Mouse (Mus musculus) neural tube, embryonic 14.5 days (tissue): ENCODE measurements around the gene Por. TPM values are rescaled to one million over a fixed set of nuclear protein-coding genes. Genes with fewer than 3 reads are reported as not detected.

ENCODE experiments used
- ATAC-seq: fragments of 200-750 bp; cut with Nextera tagmentation; 2 replicates; pipeline ENCODE4 v1.8.0; 2017; ENCODE audit warnings: low read depth, mild to moderate bottlenecking, moderate TSS enrichment, moderate library complexity
- H3K27ac ChIP-seq: fragments of 300-500 bp; sonication (generic); 2 replicates; pipeline ENCODE4 v1.5.1; 2014; ENCODE audit warnings: low read depth, mild to moderate bottlenecking, control low read depth, low read length, moderate library complexity, mixed read lengths
- H3K27me3 ChIP-seq: fragments of 300-500 bp; sonication (generic); 2 replicates; pipeline ENCODE4 v1.6.1; 2014; ENCODE audit warnings: low read length; ENCODE audit not compliant: control insufficient read depth, insufficient read depth
- H3K36me3 ChIP-seq: fragments of 300-500 bp; sonication (generic); 2 replicates; pipeline ENCODE4 v1.6.1; 2014; ENCODE audit warnings: low read length, mixed read lengths; ENCODE audit not compliant: control insufficient read depth, insufficient read depth
- H3K4me1 ChIP-seq: fragments of 300-500 bp; sonication (generic); 2 replicates; pipeline ENCODE4 v1.6.1; 2014; ENCODE audit warnings: low read length; ENCODE audit not compliant: control insufficient read depth, insufficient read depth
- H3K4me2 ChIP-seq: fragments of 300-500 bp; sonication (generic); 2 replicates; pipeline ENCODE4 v1.6.1; 2014; ENCODE audit warnings: mild to moderate bottlenecking, low read depth, low read length, control low read depth
- H3K4me3 ChIP-seq: fragments of 300-500 bp; sonication (generic); 2 replicates; pipeline ENCODE4 v1.5.1; 2014; ENCODE audit warnings: low read depth, low read length, control low read depth, mixed read lengths
- H3K9ac ChIP-seq: fragments of 300-500 bp; sonication (generic); replicated peaks from 2 replicates; pipeline ENCODE4 v1.6.1; 2014; ENCODE audit warnings: low read depth, mild to moderate bottlenecking, control low read depth, low read length, mixed read lengths
- H3K9me3 ChIP-seq: fragments of 300-500 bp; sonication (generic); 2 replicates; pipeline ENCODE4 v1.6.1; 2016; ENCODE audit warnings: low read length; ENCODE audit not compliant: control insufficient read depth
- WGBS: fragments of 180-500 bp; shearing (Covaris S2); extraction: QIAGEN DNeasy Blood & Tissue Kit; methylation state at CpG from one replicate; pipeline ENCODE4 v1.1.7; 2014; 5-methylcytosine and 5-hydroxymethylcytosine counted together
- polyA plus RNA-seq: library from polyadenylated mRNA; unstranded; fragments of >200 nt; fragmentation: Nextera tagmentation; extraction: Ambion mirVana; gene quantifications from 2 replicates; pipeline ENCODE4 v1.2.1, GENCODE M21; 2014

Por gene
- polyA plus RNA-seq, 1 experiment from 2014 or later: 70.9 TPM

DNA sequence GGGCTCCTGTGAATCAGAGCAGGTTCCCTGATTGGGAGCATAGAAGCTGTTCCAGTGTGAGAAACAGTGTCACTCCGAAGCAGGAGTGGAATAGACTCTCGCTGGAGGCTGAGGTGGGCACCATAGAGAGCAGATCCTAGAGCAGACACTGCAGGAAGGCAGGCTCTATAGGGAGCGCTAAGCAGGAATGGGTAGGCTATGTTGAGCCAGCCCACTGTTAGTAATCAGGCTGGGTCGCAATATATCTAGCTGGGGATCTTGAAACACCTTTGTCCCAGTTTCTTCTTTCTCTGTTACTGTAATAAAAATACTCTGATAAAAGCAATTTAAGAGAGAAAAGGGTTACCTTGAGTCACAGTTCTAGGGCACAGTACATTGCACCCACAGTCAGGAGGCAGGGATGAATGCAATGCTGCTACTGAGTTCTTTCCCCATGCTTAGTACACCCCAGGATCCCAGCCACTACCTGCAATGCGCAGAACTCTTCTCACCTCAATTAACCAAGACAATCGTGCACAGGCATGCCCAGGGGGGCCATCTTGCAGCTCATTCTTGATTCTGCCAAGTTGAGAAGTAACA lies 11.2 kb downstream of the Por start:
- Histone ChIP-seq H3K9me3 (no peaks in the 10 kb centered on the region), H3K4me3 (no peak overlapping the region), H3K27me3 (no peaks in the 10 kb centered on the region), H3K27ac (no peak overlapping the region), H3K4me1 (no peaks in the 10 kb centered on the region), H3K36me3 (no peaks in the 10 kb centered on the region), H3K9ac (no peak overlapping the region), H3K4me2 (no peak overlapping the region)
- ATAC-seq: no peak
- 77% methylated on average over 6 of the region's 6 CpGs for WGBS

DNA sequence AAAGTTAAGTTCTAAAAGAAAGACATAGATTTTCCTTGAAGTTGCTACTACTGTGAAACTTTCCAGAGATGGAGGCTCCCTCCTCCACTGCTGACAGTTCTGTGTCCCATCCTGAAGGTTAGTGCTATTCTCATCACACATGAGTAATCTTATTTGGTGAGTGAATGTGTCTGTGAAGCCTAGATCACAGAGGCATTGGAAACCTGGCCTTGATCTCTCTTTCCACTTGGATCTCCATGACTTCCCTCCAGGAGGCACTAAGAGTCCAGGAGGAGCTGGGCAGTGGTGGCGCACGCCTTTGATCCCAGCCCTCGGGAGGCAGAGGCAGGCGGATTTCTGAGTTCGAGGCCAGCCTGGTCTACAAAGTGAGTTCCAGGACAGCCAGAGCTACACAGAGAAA lies 12.2 kb downstream of the Por start:
- Histone ChIP-seq H3K36me3 (no peaks in the 10 kb centered on the region), H3K4me1 (no peaks in the 10 kb centered on the region), H3K4me2 (no peak overlapping the region), H3K27me3 (no peaks in the 10 kb centered on the region), H3K4me3 (no peak overlapping the region), H3K9ac (no peak overlapping the region), H3K9me3 (no peaks in the 10 kb centered on the region), H3K27ac (no peak overlapping the region)
- WGBS: 96% methylated on average over 4 of the region's 5 CpGs
- no peak for ATAC-seq

DNA sequence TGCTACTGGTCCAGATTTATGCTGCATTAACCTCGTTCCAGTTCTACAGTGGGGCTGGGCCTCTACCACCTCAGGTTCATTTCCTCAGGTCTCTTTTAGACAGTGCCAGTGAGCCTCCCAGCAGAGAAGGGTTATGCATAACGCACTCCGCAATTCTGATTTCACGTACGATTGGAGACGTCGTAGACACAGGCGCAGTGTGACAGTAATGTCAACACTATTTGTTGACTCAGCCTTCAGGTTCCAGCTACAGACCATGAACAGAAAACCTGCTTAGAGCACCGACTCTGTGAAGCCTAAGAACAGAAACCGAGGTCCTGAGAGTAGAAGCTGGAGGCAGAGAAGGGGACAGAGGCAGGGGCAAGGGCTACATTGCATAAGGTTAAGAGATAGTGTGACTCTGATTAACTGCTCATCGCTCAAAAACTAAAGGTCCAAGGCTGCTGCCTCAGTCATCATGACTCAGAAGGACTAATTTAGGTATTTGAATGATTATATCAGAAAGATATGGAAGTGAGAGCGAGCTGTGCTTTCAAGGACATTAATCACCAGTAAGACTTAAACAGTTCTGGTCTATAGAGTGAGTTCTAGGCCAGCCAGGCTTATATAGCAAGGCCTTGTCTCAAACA lies 13.2 kb downstream of the Por start:
- Histone ChIP-seq H3K4me2 (no peak overlapping the region), H3K9me3 (no peaks in the 10 kb centered on the region), H3K27ac (no peak overlapping the region), H3K36me3 (no peaks in the 10 kb centered on the region), H3K4me1 (no peaks in the 10 kb centered on the region), H3K27me3 (no peaks in the 10 kb centered on the region), H3K4me3 (no peak overlapping the region), H3K9ac (no peak overlapping the region)
- 91% methylated on average over 12 of the region's 12 CpGs for WGBS
- ATAC-seq: no peak

DNA sequence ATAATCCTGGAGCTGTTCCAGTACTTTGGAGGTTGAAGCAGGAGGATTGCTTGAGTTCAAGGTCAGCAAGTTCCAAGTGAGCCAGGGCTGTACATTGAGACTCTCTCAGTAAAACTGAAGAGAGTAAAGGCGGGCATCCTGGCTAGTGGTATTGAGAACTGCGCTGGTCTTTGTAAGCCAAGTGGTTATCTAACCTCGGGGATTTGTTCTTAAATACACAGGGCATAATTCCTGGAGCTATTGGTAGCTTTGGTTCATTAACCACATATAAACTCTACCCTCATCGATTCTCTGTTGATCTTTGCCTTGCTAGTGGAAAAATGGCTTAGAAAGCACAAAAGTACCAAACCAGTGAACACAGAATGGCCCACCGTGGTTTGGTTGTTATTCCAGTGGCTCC lies 20.6 kb downstream of the Por start:
- ATAC-seq: no peak
- Histone ChIP-seq H3K9me3 (no peaks in the 10 kb centered on the region), H3K4me3 (peak overlapping the region; percentile 73; the same call in 1 of the 2 replicates), H3K36me3 (no peaks in the 10 kb centered on the region), H3K27ac (no peak overlapping the region), H3K4me1 (peaks cover 10% of the 10 kb centered on the region; the same call in 1 of the 2 replicates), H3K9ac (no peak overlapping the region), H3K27me3 (no peaks in the 10 kb centered on the region), H3K4me2 (peak overlapping the region; percentile 97)
- 83% methylated on average over 5 of the region's 5 CpGs for WGBS

DNA sequence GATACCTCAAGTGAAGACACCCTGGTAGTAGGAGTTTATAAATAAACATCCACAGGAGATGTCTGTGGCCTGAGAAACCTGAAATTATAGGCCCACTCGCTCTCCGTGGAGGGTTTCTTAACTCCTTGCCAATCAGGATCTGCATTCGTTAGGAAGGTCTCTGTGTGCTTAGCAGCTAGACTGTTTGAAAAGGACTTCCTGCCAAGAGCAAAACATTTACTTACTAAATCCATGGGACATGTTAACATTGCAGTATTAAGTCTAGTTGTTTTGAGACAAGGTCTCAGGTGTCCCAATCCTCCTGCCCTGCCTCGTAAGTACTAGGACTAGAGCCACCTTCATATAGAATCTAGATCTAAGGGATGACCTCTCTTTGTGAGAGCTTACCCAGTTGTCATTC lies 21.4 kb downstream of the Por start:
- H3K4me1 ChIP-seq: peaks cover 10% of the 10 kb centered on the region; the same call in 1 of the 2 replicates
- ATAC-seq: no peak
- H3K9ac ChIP-seq: no peak overlapping the region
- no peak overlapping the region for H3K4me2 ChIP-seq
- WGBS: 86% methylated on average over 4 of the region's 4 CpGs
- no peaks in the 10 kb centered on the region for H3K27me3 ChIP-seq
- H3K36me3 ChIP-seq: no peaks in the 10 kb centered on the region
- no peaks in the 10 kb centered on the region for H3K9me3 ChIP-seq
- H3K4me3 ChIP-seq: no peak overlapping the region
- H3K27ac ChIP-seq: no peak overlapping the region

DNA sequence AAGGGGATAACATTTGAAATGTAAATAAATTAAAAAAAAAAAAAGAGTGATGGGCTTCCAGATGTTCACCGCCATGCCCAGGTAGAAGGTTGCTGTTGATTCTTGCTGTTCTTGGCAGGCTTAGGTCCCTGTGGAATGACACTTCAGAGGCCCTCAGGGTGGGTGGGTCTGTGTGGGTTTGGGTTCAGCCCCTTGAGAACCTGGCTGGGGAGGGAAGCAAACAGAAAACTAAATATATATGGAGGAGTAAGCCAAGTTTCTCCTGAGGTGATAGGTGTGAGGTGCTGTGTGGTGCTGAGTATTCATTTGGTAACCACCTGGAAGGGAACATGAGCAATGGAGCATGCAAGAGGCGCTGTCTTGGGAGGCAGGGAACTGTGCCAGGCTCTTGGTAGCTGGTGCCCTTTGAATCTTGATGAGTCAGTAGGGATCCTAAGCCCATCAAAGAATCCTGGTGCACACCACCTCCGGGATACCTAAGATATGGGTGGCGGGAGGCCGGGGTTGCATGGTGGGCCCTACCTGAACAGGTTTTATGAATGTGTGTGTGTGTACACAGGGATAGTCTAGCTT lies 23.5 kb downstream of the Por start:
- H3K9ac ChIP-seq: no peak overlapping the region
- H3K9me3 ChIP-seq: no peaks in the 10 kb centered on the region
- H3K27ac ChIP-seq: no peak overlapping the region
- ATAC-seq: no peak
- H3K4me2 ChIP-seq: no peak overlapping the region
- H3K4me3 ChIP-seq: no peak overlapping the region
- 99% methylated on average over 5 of the region's 5 CpGs for WGBS
- H3K27me3 ChIP-seq: no peaks in the 10 kb centered on the region
- H3K4me1 ChIP-seq: peaks cover 10% of the 10 kb centered on the region; the same call in 1 of the 2 replicates
- H3K36me3 ChIP-seq: no peaks in the 10 kb centered on the region

DNA sequence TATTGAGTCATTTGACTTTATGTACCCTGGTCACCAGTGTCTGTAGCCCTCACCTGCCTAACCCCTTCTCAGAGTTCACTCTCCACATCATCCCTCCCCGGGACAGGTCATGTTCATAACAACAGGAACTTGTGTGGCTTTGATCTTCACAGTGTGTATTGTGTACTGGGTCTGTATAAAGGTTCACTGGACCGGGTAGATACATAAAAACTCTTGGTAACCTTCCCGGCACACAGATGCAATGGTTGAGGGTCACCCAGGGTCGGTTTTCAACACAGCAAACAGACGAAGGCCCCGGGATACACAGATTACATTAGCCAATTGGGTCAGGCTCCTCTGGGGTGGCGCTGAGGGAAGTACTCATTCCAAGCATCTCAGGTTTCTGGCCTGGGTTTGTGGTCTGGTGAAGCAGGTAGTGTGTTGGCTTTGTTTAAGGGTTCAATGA lies 25.5 kb downstream of the Por start:
- Histone ChIP-seq H3K9me3 (no peaks in the 10 kb centered on the region), H3K9ac (no peak overlapping the region), H3K4me1 (peaks cover 7% of the 10 kb centered on the region; the same call in 1 of the 2 replicates), H3K27ac (no peak overlapping the region), H3K36me3 (no peaks in the 10 kb centered on the region), H3K4me3 (no peak overlapping the region), H3K27me3 (no peaks in the 10 kb centered on the region), H3K4me2 (no peak overlapping the region)
- no peak for ATAC-seq
- WGBS: 76% methylated on average over 7 of the region's 7 CpGs

DNA sequence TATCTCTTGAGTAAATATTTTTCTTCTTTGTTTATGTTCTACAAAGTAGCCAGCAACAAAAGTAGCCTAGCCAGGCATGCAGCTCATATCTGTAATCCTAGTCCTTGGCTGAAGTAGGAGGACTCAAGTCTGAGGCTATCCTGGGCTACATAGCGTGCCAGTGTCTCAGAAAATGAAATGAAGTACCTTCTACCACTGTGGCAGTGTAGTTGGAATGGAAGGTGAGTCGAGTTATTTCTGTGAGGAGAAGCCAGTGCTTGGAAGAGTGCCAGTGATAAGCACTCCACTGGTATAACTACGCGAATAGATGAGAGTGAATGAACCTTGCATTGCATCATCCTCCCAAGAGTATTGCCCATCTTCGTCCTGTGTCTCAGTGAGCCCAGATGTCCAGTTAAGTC lies 27.9 kb downstream of the Por start:
- peaks cover 7% of the 10 kb centered on the region; the same call in 1 of the 2 replicates for H3K36me3 ChIP-seq
- H3K4me1 ChIP-seq: no peaks in the 10 kb centered on the region
- WGBS: 89% methylated on average over 5 of the region's 5 CpGs
- no peaks in the 10 kb centered on the region for H3K9me3 ChIP-seq
- no peak overlapping the region for H3K9ac ChIP-seq
- H3K4me2 ChIP-seq: no peak overlapping the region
- H3K27me3 ChIP-seq: no peaks in the 10 kb centered on the region
- ATAC-seq: no peak
- H3K4me3 ChIP-seq: no peak overlapping the region
- no peak overlapping the region for H3K27ac ChIP-seq

DNA sequence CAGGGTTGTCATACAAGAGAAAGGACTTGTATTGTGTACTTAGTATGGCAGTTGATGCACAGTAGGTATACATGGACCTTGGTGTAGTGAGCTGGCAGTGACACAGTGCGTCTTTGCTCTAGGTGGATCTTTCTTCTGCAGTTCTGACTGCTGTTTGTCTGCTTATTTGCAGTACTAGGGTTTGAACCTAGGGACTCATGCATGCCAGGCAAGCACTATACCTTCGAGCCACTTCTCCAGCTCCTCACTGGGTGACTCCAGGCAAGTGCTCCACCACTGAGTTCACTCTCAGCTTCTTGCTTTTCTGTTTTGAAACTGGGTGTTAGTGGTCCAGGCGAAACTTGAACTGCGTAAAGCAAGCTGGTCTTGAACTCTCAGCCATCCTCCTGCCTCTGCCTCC lies 31.8 kb downstream of the Por start:
- Histone ChIP-seq H3K4me1 (no peaks in the 10 kb centered on the region), H3K9me3 (no peaks in the 10 kb centered on the region), H3K27ac (no peak overlapping the region), H3K4me3 (no peak overlapping the region), H3K36me3 (peaks cover 7% of the 10 kb centered on the region; the same call in 1 of the 2 replicates), H3K9ac (no peak overlapping the region), H3K27me3 (no peaks in the 10 kb centered on the region), H3K4me2 (no peak overlapping the region)
- ATAC-seq: no peak
- 96% methylated on average over 4 of the region's 4 CpGs for WGBS
